Mouse (Mus musculus) stomach, embryonic 14.5 days (tissue): ENCODE results near the gene Wnt6. TPM values are rescaled to one million over a fixed set of nuclear protein-coding genes. Genes with fewer than 3 reads are reported as not detected.
A peak's percentile ranks its signal among the peaks of the same experiment; 100 is the strongest.

Source experiments
- ATAC-seq: fragments of 200-750 bp; cut with Nextera tagmentation; 2 replicates; pipeline ENCODE4 v1.8.0; 2017; ENCODE audit warnings: low read depth, moderate TSS enrichment; ENCODE audit not compliant: insufficient number of reproducible peaks, insufficient read depth, low FRiP score
- H3K27ac ChIP-seq: fragments of 300-500 bp; sonication (generic); 2 replicates; pipeline ENCODE4 v1.5.1; 2014; ENCODE audit warnings: mild to moderate bottlenecking, low read length, moderate library complexity, mixed read lengths
- H3K27me3 ChIP-seq: fragments of 300-500 bp; sonication (generic); 2 replicates; pipeline ENCODE4 v1.6.1; 2014; ENCODE audit warnings: low read length, control low read depth, mixed read lengths; ENCODE audit not compliant: control insufficient read depth, insufficient read depth
- H3K36me3 ChIP-seq: fragments of 300-500 bp; sonication (generic); 2 replicates; pipeline ENCODE4 v1.6.1; 2014; ENCODE audit warnings: mild to moderate bottlenecking, control low read depth, low read length, moderate library complexity, mixed read lengths; ENCODE audit not compliant: control insufficient read depth, insufficient read depth
- H3K4me1 ChIP-seq: fragments of 300-500 bp; sonication (generic); 2 replicates; pipeline ENCODE4 v1.6.1; 2014; ENCODE audit warnings: low read length, control low read depth, mixed read lengths; ENCODE audit not compliant: control insufficient read depth, insufficient read depth
- H3K4me2 ChIP-seq: fragments of 300-500 bp; sonication (generic); replicated peaks from 2 replicates; pipeline ENCODE4 v1.6.1; 2014; ENCODE audit warnings: low read depth, low read length, control low read depth
- H3K4me3 ChIP-seq: fragments of 300-500 bp; sonication (generic); 2 replicates; pipeline ENCODE4 v1.5.1; 2014; ENCODE audit warnings: low read depth, low read length, control low read depth
- H3K9ac ChIP-seq: fragments of 300-500 bp; sonication (generic); replicated peaks from 2 replicates; pipeline ENCODE4 v1.6.1; 2014; ENCODE audit warnings: low read depth, mild to moderate bottlenecking, control low read depth, low read length, moderate library complexity, mixed read lengths
- H3K9me3 ChIP-seq: fragments of 300-500 bp; sonication (generic); 2 replicates; pipeline ENCODE4 v1.6.1; 2016; ENCODE audit warnings: low read depth, low read length, control low read depth; ENCODE audit not compliant: control insufficient read depth
- WGBS: fragments of 180-500 bp; shearing (Covaris S2); extraction: QIAGEN DNeasy Blood & Tissue Kit; methylation state at CpG from one replicate; pipeline ENCODE4 v1.1.7; 2014; 5-methylcytosine and 5-hydroxymethylcytosine counted together
- polyA plus RNA-seq: library from polyadenylated mRNA; unstranded; fragments of >200 nt; fragmentation: Nextera tagmentation; extraction: Ambion mirVana; gene quantifications from 2 replicates; pipeline ENCODE4 v1.2.1, GENCODE M21; 2014

Wnt6 gene
- polyA plus RNA-seq, result 0.97 and 1.9 TPM in 2 replicates

DNA sequence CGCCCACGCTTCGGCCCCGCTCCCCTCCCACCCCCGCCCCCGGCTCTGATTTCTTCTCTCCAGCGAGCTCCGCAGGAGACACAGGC, at the start of gene Wnt6:
Gene Wnt6, plus strand, starts transcription at position 48 of the 86 bp plus-strand sequence.
- H3K4me1 ChIP-seq, result peaks cover 22% of the 10 kb centered on the region; the same call in 1 of the 2 replicates
- ATAC-seq, result no peak
- H3K9ac ChIP-seq, result no peak within 1 kb of the TSS
- peak within 1 kb of the TSS; percentile 93 for H3K4me2 ChIP-seq
- no CpG with 5 or more reads among the region's 8 CpGs for WGBS
- H3K36me3 ChIP-seq, result no peaks in the 10 kb centered on the region
- H3K27ac ChIP-seq, result no peak within 1 kb of the TSS
- peak within 1 kb of the TSS; percentile 43 for H3K4me3 ChIP-seq
- peaks cover 36% of the 10 kb centered on the region for H3K27me3 ChIP-seq
- H3K9me3 ChIP-seq, result no peaks in the 10 kb centered on the region

GRCm38 (mm10) chr1:74723748-74724147, 47.9 kb upstream of the Wnt6 start:
- Histone ChIP-seq H3K9me3 (no peaks in the 10 kb centered on the region), H3K4me1 (no peaks in the 10 kb centered on the region), H3K27me3 (no peaks in the 10 kb centered on the region), H3K27ac (no peak overlapping the region), H3K9ac (no peak overlapping the region), H3K36me3 (no peaks in the 10 kb centered on the region), H3K4me2 (no peak overlapping the region), H3K4me3 (no peak overlapping the region)
- ATAC-seq, result no peak
- 77% methylated on average over 2 of the region's 2 CpGs for WGBS

- Histone ChIP-seq H3K36me3 (no peaks in the 10 kb centered on the region), H3K4me2 (no peak overlapping the region), H3K9me3 (no peaks in the 10 kb centered on the region), H3K4me3 (no peak overlapping the region), H3K27me3 (no peaks in the 10 kb centered on the region), H3K27ac (no peak overlapping the region), H3K4me1 (no peaks in the 10 kb centered on the region), H3K9ac (no peak overlapping the region)
- no peak for ATAC-seq
- 41% methylated on average over 5 of the region's 5 CpGs for WGBS
Observed at GRCm38 (mm10) chr1:74726114-74726513, 45.6 kb upstream of the Wnt6 start.

DNA sequence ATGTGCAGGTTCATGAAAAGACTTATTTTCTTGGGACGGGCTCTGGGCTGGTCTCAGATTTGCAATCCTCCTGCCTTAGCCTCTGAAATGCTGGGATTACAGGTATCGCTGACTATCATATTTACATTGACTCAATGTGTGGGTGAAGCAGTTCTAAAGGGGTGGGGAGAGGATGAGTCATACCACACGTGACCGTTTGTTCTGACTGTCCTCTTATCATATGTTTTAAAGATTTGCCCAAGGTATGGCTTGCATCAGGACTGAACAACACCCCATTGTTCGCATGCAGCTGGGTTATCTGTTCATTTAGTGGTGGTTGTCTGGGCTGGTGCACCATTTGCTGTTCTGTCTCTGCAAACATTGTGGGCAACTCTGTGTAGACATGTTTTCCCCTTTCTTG, 45.0 kb upstream of the Wnt6 start:
- no peaks in the 10 kb centered on the region for H3K36me3 ChIP-seq
- H3K4me1 ChIP-seq, result no peaks in the 10 kb centered on the region
- no peaks in the 10 kb centered on the region for H3K9me3 ChIP-seq
- WGBS, result 61% methylated on average over 5 of the region's 5 CpGs
- H3K27ac ChIP-seq, result no peak overlapping the region
- no peak for ATAC-seq
- H3K4me2 ChIP-seq, result no peak overlapping the region
- H3K4me3 ChIP-seq, result no peak overlapping the region
- no peaks in the 10 kb centered on the region for H3K27me3 ChIP-seq
- H3K9ac ChIP-seq, result no peak overlapping the region

GRCm38 (mm10) chr1:74728446-74728845, 43.2 kb upstream of the Wnt6 start:
- no peaks in the 10 kb centered on the region for H3K27me3 ChIP-seq
- H3K4me3 ChIP-seq, result no peak overlapping the region
- H3K27ac ChIP-seq, result no peak overlapping the region
- no peak overlapping the region for H3K9ac ChIP-seq
- no peak for ATAC-seq
- no peaks in the 10 kb centered on the region for H3K9me3 ChIP-seq
- 64% methylated on average over 8 of the region's 8 CpGs for WGBS
- no peak overlapping the region for H3K4me2 ChIP-seq
- H3K36me3 ChIP-seq, result no peaks in the 10 kb centered on the region
- H3K4me1 ChIP-seq, result no peaks in the 10 kb centered on the region

DNA sequence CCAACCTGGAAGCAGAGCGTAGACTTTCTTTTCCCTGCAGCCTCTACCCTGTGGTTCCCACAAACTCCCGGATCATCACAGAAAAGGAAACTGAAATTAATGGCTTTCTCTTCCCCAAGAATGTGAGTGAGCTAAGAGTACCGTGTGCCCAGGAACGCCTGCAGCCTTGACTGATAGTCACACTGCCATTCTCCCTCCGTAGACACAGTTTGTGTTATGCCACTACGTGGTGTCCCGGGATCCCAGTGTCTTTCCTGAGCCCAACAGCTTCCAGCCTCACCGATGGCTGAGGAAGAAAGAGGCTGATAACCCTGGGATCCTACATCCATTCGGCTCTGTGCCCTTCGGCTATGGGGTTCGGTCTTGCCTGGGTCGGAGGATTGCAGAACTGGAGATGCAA, 34.7 kb upstream of the Wnt6 start:
- H3K27ac ChIP-seq, result no peak overlapping the region
- no peak overlapping the region for H3K4me2 ChIP-seq
- H3K9me3 ChIP-seq, result no peaks in the 10 kb centered on the region
- H3K4me3 ChIP-seq, result no peak overlapping the region
- no peak overlapping the region for H3K9ac ChIP-seq
- no peaks in the 10 kb centered on the region for H3K27me3 ChIP-seq
- no peak for ATAC-seq
- H3K36me3 ChIP-seq, result no peaks in the 10 kb centered on the region
- WGBS, result 83% methylated on average over 12 of the region's 12 CpGs
- no peaks in the 10 kb centered on the region for H3K4me1 ChIP-seq

GRCm38 (mm10) chr1:74737500-74737899, 34.2 kb upstream of the Wnt6 start:
- no peak for ATAC-seq
- H3K27me3 ChIP-seq, result no peaks in the 10 kb centered on the region
- 81% methylated on average over 7 of the region's 7 CpGs for WGBS
- H3K9ac ChIP-seq, result no peak overlapping the region
- no peaks in the 10 kb centered on the region for H3K9me3 ChIP-seq
- H3K36me3 ChIP-seq, result no peaks in the 10 kb centered on the region
- H3K27ac ChIP-seq, result no peak overlapping the region
- H3K4me1 ChIP-seq, result no peaks in the 10 kb centered on the region
- no peak overlapping the region for H3K4me3 ChIP-seq
- no peak overlapping the region for H3K4me2 ChIP-seq

GRCm38 (mm10) chr1:74740846-74741245, 30.8 kb upstream of the Wnt6 start:
- Histone ChIP-seq H3K4me1 (no peaks in the 10 kb centered on the region), H3K9me3 (no peaks in the 10 kb centered on the region), H3K27me3 (no peaks in the 10 kb centered on the region), H3K4me3 (no peak overlapping the region), H3K4me2 (no peak overlapping the region), H3K9ac (no peak overlapping the region), H3K36me3 (no peaks in the 10 kb centered on the region), H3K27ac (no peak overlapping the region)
- 80% methylated on average over 7 of the region's 7 CpGs for WGBS
- no peak for ATAC-seq

GRCm38 (mm10) chr1:74747335-74747734, 24.4 kb upstream of the Wnt6 start:
- no peak overlapping the region for H3K4me2 ChIP-seq
- peaks cover 4% of the 10 kb centered on the region for H3K4me1 ChIP-seq
- no peak overlapping the region for H3K9ac ChIP-seq
- no peak overlapping the region for H3K4me3 ChIP-seq
- no peak for ATAC-seq
- H3K36me3 ChIP-seq, result no peaks in the 10 kb centered on the region
- H3K27ac ChIP-seq, result no peak overlapping the region
- WGBS, result 70% methylated on average over 5 of the region's 5 CpGs
- no peaks in the 10 kb centered on the region for H3K27me3 ChIP-seq
- no peaks in the 10 kb centered on the region for H3K9me3 ChIP-seq
